Mouse (Mus musculus): ENCODE data around the gene Csnk2a2.

DNA sequence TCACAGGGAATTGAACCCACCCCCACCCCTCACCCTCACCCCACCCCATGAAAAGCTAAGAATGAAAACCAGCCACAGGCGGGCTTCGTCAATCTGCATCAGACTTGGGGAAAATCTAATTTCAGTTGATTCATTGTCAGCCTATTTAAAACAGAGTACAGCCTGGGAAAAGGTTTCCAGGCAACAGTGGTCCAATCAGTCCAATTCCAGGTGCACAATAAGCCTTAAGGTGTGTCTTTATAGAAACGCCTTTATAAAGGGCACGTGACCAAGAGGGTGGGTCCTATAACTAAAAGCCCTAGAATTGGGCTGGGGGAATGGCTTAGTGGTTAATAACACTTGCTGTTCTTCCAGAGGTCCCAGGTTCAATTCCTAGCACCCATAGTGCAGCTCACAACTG lies 42.4 kb upstream of the Csnk2a2 start:
- no peak for TF ChIP-seq POLR2A (IDR thresholded peaks at IDR 0.05; ENCODE audit: borderline replicate concordance, extremely low read depth, low read depth, low read length)
- no peak for TF ChIP-seq CTCF (IDR thresholded peaks at IDR 0.05; ENCODE audit: insufficient read depth, low read length)
